Mouse (Mus musculus) gastrocnemius, adult 2 months (tissue): ENCODE measurements around the gene Gm5089. TPM values are rescaled to one million over a fixed set of nuclear protein-coding genes. Genes with fewer than 3 reads are reported as not detected.
A peak's percentile ranks its signal among the peaks of the same experiment; 100 is the strongest.

Experiments
- DNase-seq: peaks from one replicate; pipeline ENCODE4 v3.0.0; 2022
- H3K27ac ChIP-seq: fragments of 200-600 bp; 2 replicates; pipeline ENCODE4 v1.8.1; 2022; ENCODE audit warnings: mild to moderate bottlenecking
- H3K4me3 ChIP-seq: fragments of 200-600 bp; 2 replicates; pipeline ENCODE4 v1.8.1; 2022; ENCODE audit warnings: mild to moderate bottlenecking, moderate library complexity
- CTCF ChIP-seq: fragments of 200-600 bp; IDR thresholded peaks from 2 replicates; pipeline ENCODE4 v1.8.1; 2022; ENCODE audit warnings: antibody characterized with exemption, mild to moderate bottlenecking, moderate library complexity
- intact Hi-C: fragments of 180-260 bp; cut with DNase I; formaldehyde crosslinking; loops from one replicate; pipeline ENCODE4 v1.15.1; 2025
- total RNA-seq, 2 experiments: library from RNA; stranded (reverse); gene quantifications; 2 replicates each; pipeline ENCODE4 v1.2.3; 2021

The Gm5089 gene
- total RNA-seq, 2 experiments from 2014 or later: not detected

DNA sequence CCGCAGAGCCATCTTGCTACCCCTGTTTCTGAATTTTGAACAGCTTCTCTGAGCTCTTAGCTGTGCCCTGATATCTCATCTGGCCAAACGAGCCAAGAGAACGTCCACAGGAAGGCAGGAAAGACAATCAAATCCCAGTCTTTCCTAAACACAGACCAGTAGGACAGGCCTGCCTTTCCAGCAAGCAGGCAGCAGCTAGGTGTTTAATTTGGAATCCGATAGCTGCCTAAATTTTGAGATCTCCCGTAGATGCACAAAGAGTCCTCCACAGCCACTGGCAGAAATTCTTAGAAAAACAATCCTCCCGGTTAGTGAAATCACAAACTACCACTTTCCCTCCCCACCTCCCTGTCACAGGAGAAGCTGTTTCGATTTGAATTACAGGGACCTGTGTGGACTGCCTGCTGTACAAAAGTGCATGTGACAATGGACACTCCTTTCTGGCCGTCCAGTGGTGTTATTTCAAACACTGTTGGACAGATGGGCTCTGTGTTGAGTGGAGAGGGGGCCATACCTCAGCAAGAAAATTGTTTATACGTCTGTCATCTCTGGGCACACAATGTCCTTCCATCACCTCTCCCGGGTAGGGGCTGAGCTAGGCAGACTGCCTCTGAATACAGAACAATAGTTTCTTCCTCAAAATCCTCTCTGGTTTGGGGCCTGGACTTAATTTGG, 24.2 kb downstream of the Gm5089 start:
- no peak overlapping the region for H3K27ac ChIP-seq
- intact Hi-C loops: no loop called here
- DNase-seq: no peak
- no peak overlapping the region for H3K4me3 ChIP-seq
- no peak for TF ChIP-seq CTCF

DNA sequence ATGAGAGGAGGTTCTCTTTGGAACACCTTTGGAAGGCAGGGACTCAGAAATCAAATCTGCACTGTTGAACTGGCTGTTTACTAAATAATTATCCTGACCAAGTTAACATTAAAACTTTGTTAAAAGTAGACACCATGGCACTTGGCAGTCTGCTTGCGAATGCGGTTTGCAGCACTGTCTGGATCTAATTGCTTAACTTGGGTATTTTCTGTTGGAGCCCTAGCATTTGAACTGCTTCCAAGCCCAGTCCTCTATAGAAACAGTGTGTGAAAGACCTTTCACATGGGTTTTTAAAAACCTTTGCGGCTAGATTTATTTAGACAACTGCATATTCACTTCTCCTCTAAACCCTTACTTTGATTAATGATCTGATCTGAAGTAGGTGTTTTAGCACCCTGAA, 26.5 kb downstream of the Gm5089 start:
- no peak overlapping the region for H3K4me3 ChIP-seq
- no peak overlapping the region for H3K27ac ChIP-seq
- intact Hi-C loops: no loop called here

DNA sequence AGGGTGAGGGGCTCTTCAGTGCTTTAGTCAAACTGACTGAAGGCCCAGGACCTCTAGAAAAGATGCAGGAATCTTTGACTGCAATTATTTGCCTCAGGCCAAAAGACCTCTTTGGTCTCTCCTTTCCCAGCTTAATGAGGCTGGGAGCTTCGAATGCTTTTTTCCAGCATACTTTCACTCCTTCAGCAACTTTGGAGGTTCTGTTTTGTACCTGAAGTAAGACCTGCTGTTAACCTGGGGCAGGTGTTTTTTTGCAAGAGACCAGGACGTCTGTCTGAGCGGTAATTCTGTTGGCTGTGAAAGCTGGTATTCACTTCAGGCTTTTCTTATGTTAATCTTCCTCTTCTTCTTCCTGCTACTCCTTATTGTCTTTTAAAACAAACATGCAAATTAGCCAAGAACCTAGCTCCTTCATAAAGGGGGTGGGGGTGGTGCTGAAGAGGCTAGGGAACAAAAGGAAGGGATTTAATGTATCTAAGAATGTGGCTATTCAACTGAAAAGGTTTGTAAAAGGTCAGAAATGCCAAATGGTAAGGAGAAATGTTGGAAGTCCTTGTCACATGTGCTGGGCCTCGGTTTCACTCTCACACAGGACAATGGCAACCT, 34.6 kb downstream of the Gm5089 start:
- Histone ChIP-seq H3K27ac (no peak overlapping the region), H3K4me3 (no peak overlapping the region)
- TF ChIP-seq CTCF: no peak
- intact Hi-C loops: no loop called here
- DNase-seq: no peak

More for the DNA sequence above, 26.5 kb downstream of the Gm5089 start:
- TF ChIP-seq CTCF: no peak
- DNase-seq: no peak

DNA sequence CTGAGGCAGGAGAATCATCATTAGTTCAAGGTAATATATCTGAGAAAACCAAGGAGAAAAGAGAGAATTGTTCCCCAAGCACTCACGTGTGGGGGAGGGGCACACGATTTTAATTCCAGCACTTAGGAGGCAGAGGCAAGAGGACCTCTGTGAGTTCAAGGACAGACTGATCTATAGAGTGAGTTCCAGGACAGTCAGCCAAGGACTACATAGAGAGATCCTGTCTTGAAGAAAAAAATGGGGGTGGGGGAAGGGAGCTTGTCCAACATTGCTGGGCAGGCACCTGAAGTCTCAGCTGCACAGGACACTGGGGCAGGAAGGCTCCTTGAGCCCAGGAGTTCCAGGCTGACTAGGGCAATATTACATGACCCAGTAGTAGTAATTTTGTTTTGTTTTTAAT, 36.1 kb downstream of the Gm5089 start:
- no peak overlapping the region for H3K27ac ChIP-seq
- no peak overlapping the region for H3K4me3 ChIP-seq
- intact Hi-C loops: no loop called here
- DNase-seq: no peak
- TF ChIP-seq CTCF: no peak

DNA sequence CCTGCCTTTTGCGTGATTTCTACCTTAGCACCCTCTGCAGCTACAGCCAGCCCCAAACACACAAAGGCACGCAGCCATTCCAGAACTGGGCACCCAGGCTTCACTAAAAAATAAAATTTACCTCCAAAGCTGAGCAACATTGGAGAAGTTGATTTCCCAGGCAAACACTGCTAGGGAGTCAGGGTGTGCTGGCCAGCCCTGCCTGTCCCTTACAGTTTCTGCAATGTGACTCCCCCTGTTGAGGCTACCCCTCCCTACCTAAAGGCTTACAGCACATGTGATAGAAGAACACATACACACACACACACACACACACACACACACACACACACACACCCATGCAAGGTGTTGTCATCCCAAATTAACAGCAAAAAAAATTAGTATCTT, 37.4 kb downstream of the Gm5089 start:
- intact Hi-C loops: no loop called here
- no peak for DNase-seq
- no peak overlapping the region for H3K4me3 ChIP-seq
- H3K27ac ChIP-seq: no peak overlapping the region
- no peak for TF ChIP-seq CTCF

DNA sequence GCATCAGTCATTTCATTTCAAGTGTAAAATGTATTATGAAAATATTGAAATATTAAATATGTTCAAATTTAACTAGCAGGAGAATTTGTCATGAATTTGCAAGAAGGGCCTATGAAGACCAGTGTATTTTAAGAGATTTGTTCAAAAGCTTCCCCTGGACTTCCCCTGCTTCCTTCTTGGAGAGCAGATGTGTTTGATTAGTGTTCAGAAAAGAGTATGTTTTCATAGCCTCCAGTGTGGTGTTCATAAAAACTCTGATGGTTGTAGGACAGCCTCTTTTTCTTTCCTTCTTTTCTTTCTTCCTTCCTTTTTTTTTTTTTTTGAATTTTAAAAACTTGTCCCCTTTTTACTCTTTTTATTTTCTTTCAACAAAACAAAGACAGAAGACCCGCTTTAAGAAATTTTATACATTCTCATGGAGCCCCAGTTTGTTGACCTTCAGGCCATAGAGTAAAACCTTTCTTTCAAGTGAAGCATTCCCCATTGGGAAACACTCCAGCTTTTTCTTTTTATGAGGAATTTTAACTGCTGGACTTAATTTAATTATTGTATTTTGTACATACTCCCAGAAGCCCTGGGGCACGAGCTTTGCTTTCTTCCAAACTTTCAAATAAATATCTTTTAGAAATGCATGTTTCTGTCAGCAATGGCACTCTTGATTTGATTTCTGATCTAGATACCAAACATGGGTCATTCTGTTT, 37.9 kb downstream of the Gm5089 start:
- no peak for TF ChIP-seq CTCF
- Histone ChIP-seq H3K4me3 (no peak overlapping the region), H3K27ac (no peak overlapping the region)
- DNase-seq: no peak
- intact Hi-C loops: no loop called here

DNA sequence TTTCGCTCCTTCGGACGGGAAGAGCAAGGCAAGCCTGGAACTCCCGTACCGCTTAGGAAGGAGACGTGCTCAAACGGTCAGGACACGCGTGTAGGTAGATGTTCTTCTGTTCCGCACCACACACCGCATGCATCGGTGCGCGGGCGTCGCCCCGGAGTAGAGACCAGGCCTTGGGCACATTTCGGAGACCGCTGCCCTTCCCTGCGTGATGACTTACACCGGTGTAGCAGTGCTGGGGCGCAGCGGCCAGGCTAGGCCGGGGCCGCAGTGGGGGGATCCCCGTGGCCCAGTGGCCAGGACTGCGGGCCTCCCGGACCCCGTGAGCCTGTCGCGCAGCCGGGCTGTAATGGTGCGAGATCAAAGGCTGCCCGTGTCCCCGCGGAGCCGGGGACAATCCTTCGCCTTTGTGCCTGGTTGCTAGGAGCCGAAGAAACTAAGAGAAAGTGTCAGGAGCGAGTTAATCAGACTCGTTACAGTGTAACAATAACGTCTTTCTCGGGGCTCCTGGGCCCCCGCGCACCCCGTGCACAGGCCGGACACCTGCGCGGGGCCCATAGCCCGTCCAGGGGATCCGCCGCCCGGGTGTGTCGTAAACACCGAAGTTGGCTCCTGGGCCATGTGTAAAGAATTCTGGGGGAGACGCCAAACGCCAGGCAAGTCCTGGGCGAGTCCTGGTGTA, 44.2 kb downstream of the Gm5089 start:
- Histone ChIP-seq H3K27ac (no peak overlapping the region), H3K4me3 (peak overlapping the region; percentile 65)
- no peak for TF ChIP-seq CTCF
- intact Hi-C loops: no loop called here
- DNase-seq: no peak

DNA sequence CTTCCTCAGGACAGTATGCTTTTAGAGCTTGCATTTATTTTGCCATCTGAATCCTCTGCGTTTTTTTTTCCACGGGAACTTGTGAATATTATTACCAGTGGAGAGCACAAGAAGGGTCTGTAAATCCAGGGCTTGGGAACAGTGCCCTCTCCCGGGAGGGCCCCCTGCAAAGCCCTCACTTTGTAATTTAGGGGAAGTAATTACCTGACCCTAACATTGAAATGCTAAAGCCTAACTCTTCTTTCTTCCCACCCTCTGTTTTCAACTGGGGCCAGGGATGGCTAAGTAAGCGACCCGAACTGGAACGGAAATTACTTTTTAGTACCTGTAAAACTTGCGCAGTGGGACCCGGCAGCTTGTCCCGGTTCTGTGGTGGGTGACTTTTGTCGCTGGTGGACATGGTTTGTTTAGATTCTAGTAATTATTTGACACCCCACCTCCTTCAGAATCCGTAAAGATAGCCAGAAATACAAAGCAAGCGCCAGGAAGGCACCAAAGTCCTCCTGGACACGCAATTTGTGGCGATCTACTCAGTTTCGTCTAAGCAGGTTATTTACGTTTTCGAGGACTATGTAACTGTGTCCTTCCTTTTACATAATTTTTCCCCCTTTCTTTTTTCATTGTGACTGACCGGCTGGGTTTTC, 44.9 kb downstream of the Gm5089 start:
- no peak for TF ChIP-seq CTCF
- no peak for DNase-seq
- intact Hi-C loops: no loop called here
- H3K4me3 ChIP-seq: peak overlapping the region; percentile 65
- no peak overlapping the region for H3K27ac ChIP-seq

DNA sequence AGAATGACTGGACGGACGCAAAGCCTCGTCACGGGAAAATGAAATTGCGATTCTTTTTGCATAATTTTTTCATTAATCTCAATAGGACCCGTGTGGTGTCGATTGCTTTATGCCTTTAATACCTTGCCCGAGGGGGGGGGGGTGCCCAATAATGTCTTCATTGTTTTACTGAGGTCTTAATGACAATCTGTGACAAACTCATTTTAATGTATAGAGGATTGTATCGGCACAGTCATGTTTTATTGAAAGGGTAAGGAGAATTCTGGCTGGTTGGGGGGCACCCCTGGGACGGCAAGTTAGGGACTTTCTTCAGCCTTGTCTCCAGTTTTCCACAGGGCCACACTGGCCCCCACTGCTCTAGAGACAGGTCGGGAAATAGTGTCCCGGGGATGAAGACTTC, 45.7 kb downstream of the Gm5089 start:
- no peak for DNase-seq
- H3K4me3 ChIP-seq: no peak overlapping the region
- intact Hi-C loops: no loop called here
- TF ChIP-seq CTCF: no peak
- no peak overlapping the region for H3K27ac ChIP-seq

DNA sequence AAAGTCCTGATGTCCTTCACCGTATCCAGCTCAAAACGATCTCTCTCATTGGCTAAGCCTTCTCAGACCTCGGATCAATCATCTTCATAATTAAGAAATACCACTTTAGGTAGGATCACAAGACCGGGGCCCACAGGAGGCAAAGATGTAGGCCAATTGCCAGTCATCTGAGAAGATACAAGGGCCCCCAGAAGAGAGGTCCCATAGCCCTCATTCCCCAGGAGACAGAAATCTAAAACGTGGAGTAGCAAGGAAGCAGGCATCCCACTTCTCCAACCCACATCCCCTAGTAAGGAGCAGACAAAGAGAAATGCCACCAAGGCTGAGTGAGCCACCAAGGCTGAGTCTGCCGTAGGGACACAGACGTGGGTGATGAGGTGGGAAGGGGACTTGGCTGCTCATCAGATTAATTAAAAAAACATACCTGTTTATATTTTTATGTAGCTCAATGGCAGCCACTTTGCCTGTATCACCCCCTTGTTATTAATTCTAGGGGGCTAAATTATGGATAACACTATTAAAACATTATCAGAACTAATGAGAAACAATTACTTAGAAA, 46.2 kb downstream of the Gm5089 start:
- intact Hi-C loops: no loop called here
- TF ChIP-seq CTCF: no peak
- Histone ChIP-seq H3K27ac (no peak overlapping the region), H3K4me3 (no peak overlapping the region)
- no peak for DNase-seq

DNA sequence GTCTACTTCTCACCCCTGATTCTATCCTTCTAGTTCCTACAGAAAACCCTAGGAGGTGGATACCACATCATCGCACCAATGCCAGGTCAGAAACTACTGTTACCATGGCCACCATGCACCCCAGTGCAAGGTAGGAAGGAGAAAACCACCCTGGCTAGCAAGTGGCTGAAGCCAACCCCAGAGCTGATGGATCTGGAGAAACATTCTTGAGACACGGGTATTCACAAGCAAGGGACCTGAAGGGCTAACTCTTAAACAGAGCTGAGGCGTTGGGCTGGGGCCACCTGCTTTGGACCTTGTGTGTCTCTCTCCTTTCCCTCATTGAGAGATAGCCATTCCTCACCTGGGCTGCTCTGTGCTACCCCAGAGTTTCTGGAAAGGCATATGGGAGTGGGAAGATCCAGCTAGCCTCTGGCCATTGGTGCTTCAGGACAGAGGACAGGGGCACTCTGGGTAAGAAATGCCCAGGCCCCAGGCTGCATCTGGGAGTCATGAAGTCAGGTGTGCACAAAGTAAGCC, 47.4 kb downstream of the Gm5089 start:
- TF ChIP-seq CTCF: no peak
- Histone ChIP-seq H3K4me3 (no peak overlapping the region), H3K27ac (no peak overlapping the region)
- intact Hi-C loops: no loop called here
- DNase-seq: no peak

DNA sequence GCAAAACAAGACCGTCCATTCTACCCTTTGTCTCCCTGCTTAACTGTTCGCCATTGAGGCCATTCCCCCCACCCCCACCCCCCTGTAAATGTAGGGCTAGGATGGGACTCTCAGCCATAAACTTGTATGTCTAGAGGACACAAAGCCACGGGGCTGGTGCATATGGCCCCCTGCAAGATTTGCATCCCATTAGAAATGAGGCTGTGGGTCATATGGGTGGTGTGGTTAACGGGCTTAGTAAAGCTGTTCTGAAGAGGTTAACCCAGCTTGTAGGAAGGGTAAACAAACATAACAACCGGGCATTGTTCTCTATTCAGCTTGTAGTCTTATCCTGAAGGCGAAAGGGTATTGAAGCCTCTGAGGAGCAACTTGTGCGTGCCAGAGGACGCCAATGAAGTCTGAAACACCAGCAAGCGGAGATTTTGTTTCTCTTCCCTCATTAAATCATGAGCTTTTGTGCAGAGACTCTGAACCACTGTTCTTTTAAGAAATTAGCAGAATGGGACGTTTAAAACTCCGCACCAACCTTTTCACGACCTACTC, 48.1 kb downstream of the Gm5089 start:
- no peak for DNase-seq
- no peak overlapping the region for H3K27ac ChIP-seq
- H3K4me3 ChIP-seq: no peak overlapping the region
- intact Hi-C loops: no loop called here
- no peak for TF ChIP-seq CTCF
